Mouse (Mus musculus) stomach, postnatal 0 days (tissue): ENCODE results near the gene Abhd15.

Experiments
- CTCF ChIP-seq: IDR thresholded peaks from 2 replicates; pipeline ENCODE4 v1.5.1; 2016; ENCODE audit warnings: antibody characterized with exemption, low read depth, mild to moderate bottlenecking, moderate library complexity
- EP300 ChIP-seq: optimal IDR thresholded peaks from 2 replicates; pipeline ENCODE3; 2016; ENCODE audit warnings: antibody characterized with exemption

DNA sequence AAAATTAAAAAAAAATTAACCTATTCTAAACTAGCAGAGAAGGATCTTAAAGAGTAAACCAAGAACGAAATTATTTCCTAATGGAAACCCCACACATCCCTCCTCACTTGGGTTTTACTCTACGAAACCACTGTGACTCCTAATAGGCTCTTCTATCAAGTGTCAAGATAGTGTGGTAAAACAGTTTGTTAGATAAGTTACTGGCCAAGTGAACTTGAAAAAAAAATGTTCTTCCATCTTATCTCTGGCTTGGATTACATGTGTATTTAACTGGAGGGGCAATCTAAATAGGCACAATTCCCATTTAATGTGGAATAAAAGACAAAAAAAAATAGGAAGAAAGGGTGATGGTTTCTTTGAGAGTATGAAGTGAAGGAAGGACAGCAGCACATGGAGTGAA, 15.9 kb downstream of the Abhd15 start:
- no peak for TF ChIP-seq CTCF
- no peak for TF ChIP-seq EP300
